Mouse (Mus musculus): Measurements from ENCODE around the gene Stat2.

The Stat2 gene

DNA sequence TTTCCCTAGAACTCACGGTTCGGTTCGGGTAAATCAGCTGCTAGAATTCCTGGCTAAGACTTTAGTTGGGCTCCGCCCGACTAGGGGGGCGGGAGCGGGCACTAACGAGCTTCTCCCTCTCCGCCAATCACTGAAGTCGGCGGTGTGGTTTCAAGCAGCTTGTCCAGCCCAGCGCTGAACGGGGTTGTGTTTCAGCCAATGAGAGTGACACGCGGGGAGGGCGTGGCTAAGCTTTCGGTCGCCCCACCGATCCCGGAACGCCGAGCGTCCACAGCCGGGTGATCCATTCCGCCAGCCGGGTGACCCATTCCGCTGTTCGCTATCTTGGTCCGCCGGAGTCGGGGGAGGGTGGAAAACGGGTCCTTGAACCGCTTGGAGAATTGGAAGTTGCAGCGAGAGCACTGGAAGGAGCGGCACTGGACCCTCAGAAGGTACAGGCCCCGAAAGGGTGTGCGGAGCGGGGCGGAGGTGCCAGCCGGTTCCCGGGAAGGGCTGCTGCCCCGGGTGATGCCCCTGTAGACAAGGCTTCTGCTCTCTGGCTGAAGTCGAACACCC lies at the start of gene Stat2:
Stat2 (plus strand) TSS at position 273 of the 555 bp plus-strand sequence.
- DNase-seq (ENCODE audit: low spot score) = peak; percentile 93

DNA sequence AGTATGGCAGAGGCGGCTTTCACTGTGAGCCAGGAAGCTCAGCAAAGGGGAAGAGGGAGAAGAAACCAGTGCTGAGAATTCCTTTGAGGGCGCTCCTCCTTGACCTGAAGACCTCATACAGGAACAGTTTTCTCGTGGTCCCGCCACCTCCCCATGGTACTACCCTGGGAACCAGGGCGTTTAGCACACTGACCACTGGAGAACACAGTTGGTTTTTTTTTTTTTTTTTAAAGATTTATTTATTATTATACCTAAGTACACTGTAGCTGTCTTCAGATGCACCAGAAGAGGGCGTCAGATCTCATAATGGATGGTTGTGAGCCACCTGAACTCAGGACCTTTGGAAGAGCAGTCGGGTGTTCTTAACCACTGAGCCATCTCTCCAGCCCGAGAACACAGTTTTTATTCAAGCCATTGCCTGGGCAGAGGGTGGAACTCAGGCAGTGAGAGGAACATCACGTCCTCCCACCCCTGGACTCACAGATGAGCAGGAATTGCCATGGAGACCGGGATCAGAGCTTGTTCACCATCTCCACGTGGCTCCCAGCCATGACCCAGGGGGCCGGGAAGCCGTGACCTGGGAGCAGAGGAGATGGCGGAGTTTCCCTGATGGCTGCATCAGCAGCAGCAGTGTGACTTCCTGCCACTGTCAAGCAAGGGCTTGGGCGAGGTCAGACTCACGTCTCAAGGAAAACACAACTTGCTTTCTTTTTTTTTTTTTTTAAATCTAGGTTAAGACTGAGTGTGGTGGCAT lies 48.6 kb upstream of the Stat2 start:
- DNase-seq (ENCODE audit: low spot score) = no peak

DNA sequence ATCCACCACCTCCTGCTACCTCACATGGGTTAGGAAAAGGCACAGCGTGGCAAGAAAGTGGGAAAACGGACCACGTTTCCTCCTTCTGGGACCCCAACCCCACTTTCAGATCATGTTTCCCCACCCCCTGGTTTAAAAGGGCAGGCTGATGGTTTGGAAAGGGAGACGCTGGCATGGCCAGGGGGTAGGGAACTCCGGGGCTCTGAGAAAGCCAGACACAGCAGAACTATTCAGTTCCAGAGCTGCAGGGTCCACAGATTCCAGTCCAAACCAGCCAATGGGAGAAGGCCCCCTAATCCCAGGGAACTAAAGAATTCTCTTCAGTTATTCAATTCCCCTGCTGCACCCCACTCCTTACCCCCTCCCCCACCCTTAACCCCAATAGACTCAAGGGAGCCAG lies 45.3 kb upstream of the Stat2 start:
- DNase-seq (ENCODE audit: low spot score) = no peak

DNA sequence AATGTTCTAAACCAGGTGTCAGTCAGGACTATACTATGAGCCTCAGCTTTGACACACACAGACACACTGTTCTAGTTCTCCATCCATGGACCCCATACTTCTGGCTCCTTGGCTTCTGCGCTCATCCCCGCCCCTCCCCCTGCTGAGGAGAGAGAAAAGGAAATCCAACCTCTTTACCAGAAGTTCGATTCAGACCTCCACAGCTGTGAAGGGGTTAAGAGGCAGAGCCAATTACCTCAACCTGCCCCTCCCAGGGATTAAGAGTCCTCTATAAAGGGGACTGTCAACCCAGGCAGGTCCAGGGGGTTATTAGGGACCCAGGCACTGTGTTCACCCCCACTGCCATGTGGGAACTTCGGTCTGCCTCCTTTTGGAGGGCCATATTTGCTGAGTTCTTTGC lies 44.8 kb upstream of the Stat2 start, which contains the start of gene Mip:
Mip (plus strand) TSS at position 301 of the 400 bp plus-strand sequence.
- no peak for DNase-seq (ENCODE audit: low spot score)

DNA sequence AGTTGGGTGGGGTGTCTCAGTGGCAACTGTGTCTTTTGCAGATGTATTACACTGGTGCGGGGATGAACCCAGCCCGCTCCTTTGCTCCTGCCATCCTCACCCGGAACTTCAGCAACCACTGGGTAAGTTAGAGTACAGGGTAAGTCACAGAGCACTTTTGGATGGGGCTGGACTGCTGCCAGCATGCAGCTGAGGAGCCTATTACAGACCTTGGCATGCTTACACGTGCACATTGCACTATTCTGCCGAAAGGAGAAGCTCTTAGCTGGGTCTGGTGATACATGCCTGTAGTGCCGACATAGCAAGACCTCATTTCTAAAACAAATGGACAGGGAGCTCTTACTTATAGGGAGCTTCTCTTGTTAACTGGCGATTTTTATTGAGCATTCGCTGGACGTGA lies 42.8 kb upstream of the Stat2 start:
- no peak for DNase-seq (ENCODE audit: low spot score)

DNA sequence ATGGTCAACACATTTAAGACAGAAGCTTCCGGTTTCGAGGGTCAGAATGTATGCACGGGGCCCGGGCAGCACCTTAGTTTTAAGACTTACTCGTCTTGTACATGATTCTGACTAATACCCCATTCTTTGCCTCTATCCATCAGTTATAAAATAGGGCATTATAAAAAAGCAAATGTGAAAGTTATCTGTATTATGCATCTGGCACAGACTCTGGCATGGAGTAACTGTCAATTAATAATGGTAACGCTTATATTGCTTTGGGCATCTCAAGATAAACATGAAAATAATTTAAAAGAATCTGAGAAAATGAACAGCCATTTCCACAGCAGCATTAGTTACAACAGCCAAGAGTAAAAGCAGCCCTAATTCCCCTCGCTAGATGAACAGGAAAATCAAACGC lies 42.4 kb upstream of the Stat2 start:
- DNase-seq (ENCODE audit: low spot score) = no peak

DNA sequence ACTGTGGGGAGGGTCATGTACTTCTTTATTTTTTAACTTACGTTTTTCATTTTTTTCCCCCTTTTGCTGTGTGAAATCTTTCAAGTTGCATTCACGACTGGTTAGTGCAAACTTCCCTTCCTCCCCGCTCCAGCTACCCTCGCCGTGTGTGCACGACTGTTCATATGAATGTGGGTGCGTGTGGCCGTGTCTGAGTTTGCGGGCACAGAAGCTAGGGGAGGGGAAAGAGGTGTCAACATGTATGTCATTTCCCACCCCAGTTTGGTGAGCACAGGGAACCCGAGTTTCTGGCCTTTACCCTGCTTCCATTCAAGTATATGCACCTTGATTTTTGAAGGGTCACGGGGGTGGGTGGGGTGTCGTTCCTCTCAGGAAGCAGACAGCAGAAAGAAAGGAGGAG lies 39.8 kb upstream of the Stat2 start:
- DNase-seq (ENCODE audit: low spot score) = no peak

DNA sequence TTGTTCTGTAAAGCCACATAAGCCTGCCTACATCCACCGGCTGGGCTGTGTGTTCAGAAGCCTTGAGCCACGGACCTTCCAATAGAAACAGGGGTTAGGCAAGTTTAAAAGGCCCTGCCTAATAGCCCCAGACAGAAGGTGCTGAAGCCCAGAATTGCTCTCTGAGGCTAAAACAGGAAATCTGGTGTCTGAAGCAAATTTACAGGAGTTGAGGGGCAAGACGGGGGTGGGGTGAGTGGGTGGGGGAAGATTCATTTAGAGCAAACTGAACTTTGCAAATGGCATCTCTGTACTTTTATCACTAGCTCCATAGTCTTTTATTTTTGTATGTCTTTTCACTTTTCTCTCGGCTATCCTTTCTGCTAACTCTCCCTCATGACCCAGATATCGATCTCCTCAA lies 39.2 kb upstream of the Stat2 start:
- no peak for DNase-seq (ENCODE audit: low spot score)

DNA sequence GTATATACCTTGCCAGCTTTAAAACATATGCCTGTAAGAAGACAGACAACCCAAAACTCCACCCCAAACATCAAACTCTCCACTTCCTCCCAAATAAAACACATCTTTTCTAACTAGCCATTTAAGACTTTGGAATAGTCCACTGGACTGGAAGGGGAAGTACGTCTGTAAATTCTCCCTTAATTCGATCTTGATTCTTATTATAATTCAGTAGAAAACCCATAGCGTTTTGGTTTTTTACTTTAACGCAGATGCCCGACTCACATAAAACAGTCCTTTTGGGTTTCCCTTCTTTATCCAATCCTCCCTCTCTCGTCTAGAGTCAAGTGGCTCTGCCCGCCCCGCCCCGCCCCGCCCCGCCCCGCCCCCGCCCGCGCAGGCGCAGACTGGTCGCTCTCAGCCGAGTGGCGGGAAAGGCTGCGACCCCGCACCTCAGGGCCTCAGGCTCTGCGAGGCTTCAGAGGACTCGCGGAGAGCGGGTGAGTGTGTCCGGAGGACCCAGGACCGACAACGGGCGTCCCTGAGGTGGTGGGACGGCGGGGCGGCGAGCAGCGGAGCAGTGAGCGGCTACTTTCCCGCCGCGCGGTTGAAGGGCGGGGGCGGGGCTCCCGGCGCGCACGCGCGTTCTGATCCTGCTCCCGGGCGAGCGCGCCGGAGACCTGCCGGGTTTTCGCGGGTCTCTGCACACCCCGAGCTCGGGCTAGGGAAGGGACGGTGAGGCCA lies 38.5 kb upstream of the Stat2 start, which contains the start of gene Timeless:
Timeless (plus strand) TSS at position 369 of the 723 bp plus-strand sequence.
- peak; percentile 89 for DNase-seq (ENCODE audit: low spot score)

DNA sequence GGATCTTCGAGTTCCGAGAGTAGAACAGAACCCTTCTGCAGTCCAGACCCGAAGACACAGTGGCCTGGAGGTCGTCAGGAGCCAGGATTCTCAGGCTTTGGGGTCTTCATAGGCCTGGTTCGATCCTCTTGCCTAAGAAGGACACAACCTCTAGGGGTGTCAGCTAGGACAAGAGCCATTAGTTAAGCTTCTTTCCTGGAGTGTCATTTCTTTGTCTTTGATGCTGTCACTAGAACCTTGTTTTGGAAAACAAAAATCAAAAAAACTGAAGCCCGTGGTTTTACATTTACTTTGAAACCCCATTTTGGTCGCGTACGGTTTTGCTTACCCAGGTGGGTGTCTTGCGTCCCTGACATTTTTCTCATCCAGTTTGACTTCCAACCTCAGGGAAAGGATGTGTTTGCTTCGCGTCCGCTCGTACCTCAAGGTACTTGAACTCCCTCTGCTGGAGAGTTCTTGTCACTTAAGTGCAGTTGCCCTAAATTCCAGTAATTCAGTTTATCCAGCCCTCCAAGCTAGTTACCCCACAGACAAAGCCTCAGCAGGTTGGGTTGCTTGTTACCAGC lies 37.9 kb upstream of the Stat2 start:
- DNase-seq (ENCODE audit: low spot score) = peak; percentile 37

DNA sequence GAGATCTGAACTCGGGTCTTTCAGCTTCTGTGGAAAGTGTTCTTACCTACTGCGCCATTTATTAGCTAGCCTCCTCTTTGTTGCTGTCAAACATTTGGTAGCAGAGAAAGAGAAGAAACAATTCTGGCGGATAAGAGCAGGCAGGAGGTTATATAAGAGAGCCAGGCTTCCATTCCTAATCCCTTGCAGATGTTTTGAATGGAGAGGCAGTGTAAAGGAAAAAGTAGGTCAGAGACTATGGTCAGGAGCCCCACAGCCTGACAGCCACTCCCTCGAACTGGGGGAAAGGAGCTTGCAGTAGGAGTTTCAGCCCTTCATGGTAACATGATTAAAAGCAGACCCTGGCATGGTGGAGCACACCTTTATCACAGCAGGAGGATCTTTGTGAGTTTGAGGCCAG lies 34.0 kb upstream of the Stat2 start:
- no peak for DNase-seq (ENCODE audit: low spot score)

DNA sequence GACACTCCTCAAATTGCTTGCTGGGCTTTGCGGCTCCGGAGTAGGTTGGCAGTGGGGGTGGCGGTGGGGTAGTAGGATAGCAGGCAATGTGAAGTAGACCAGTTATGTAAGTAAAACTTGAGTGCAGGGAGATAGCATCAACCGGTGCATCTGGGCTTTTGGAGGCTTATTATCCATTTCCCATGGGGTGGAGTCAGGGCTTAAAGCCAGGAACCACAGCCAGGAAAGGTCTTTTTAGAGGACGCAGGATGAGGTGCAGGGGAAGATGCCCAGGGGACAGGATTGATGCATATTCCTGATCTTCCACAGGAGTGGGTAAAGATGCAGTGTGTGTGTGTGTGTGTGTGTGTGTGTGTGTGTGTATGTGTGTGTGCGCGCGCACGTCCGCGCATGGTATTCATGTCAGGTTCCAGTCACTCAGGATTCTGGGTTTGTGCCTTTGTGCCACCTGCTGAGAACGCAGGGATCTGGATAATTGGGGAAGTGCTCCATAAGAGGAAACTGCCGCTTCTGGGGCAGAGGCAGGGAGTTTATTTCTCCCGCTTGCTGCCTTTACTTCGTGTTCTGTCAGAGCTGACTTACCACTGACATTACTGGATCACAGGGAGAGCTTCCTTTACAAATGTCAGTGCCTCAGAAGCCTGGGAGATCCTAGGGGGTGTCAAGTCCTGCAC lies 32.4 kb upstream of the Stat2 start:
- DNase-seq (ENCODE audit: low spot score) = no peak

DNA sequence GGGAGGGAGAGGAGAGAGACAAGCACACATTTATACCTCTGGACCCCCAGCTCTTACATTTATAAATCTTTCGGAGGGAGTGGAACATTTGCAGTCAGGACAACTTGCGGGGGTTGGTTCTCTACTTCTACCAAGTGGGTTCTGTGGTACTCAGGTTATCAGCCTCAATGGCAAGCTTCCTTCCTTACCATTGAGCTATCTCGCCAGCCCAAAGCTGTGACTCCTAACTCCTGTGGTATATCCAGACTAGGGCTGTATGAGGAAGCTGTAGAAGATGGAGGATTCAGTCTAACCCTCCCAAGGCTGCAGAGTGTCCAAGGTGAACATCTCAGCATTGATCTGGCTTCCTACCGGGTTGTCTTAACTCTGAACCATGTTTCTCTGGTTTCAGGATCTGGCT lies 31.2 kb upstream of the Stat2 start:
- DNase-seq (ENCODE audit: low spot score) = no peak

DNA sequence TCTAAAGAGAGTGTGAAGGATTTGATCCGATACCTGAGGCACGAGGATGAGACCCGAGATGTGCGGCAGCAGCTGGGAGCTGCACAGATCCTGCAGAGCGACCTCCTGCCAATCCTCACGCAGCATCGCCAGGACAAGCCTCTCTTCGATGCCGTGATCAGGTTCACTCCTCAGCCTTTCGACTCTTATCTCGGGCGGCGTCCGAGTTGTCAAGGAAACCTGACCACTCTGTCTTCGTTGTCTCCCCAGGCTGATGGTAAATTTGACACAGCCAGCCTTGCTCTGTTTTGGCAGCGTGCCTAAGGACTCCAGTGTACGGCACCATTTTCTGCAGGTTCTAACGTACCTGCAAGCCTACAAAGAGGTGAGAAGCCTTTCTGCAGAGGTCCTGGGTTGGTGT lies 30.2 kb upstream of the Stat2 start:
- no peak for DNase-seq (ENCODE audit: low spot score)

DNA sequence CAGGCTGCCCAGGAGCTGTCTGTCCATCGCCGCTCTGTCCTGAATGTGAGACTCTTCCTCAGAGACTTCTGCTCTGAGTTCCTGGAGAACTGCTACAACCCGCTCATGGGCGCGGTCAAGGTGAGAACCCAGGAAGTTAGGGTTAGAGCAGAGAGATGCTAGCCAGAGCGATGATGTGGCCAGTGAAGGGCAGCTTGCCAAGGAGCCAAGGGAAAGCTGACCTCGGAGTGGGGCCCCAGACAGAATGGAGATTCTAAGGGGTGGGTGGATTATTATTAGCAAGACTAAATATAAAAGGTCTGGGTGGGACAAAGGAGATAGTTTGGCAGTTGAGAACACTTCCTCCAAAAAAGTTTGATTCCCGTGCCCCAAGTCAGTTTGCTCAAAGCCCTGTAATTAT lies 27.1 kb upstream of the Stat2 start:
- no peak for DNase-seq (ENCODE audit: low spot score)

DNA sequence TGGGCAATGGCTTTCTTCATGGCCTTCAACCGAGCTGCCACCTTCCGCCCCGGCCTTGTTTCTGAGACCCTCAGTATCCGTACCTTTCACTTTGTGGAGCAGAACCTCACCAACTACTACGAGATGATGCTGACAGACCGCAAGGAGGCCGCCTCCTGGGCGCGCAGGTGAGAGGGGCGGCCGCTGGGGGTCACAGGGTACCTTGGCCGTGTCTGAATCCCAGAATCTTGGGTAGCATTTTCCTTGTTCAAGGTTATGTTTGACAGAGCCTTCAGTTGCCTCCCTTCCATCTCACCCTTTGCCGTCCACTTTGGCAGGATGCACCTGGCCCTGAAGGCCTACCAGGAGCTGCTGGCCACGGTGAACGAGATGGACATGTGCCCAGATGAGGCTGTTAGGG lies 26.2 kb upstream of the Stat2 start:
- DNase-seq (ENCODE audit: low spot score) = no peak

DNA sequence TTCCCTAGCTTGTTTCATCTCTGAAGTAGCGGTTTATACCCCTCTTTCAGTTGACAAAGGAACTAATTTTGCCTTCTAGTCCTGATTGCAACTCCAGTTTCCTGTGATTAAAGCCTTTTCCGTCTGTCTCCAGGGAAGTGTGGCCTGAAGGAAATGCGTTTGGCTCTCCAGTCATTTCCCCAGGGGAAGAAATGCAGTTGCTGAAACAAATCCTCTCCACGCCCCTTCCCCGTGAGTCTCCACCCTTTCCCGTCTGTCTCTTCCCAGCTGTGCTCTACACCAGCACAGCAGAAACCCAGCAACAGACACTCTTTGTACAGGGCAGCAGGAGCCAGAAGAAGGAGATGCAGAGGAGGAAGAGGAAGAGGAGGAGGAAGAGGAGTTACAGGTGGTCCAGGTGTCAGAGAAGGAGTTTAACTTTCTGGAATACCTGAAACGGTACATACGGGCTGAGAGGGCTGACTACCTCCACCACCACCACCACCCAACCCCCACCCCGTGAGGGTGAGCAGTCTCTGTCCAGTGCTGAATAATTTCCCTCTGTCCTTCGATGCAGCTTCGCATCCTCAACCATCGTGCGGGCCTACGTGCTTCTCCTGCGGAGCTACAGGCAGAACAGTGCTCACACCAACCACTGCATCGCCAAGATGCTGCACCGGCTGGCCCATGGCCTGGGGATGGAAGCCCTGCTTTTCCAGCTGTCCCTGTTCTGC lies 23.2 kb upstream of the Stat2 start:
- DNase-seq (ENCODE audit: low spot score) = no peak

DNA sequence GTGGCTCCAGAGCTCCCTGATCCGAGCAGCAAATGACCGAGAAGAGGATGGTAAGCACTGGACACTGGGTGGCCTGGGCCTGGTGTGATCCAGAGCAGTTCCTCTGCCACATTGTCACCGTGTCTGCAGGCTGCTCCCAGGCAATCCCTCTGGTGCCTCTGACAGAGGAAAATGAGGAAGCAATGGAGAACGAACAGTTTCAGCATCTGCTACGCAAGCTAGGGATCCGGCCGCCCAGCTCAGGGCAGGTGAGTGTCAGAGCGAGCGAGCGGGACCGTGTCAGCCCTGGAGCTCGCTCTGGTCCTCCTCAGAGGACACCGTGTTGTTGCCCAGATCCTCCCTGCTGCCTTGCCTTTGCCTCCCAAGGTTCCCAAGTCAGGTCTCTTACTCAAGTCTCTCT lies 19.8 kb upstream of the Stat2 start:
- DNase-seq (ENCODE audit: low spot score) = no peak

DNA sequence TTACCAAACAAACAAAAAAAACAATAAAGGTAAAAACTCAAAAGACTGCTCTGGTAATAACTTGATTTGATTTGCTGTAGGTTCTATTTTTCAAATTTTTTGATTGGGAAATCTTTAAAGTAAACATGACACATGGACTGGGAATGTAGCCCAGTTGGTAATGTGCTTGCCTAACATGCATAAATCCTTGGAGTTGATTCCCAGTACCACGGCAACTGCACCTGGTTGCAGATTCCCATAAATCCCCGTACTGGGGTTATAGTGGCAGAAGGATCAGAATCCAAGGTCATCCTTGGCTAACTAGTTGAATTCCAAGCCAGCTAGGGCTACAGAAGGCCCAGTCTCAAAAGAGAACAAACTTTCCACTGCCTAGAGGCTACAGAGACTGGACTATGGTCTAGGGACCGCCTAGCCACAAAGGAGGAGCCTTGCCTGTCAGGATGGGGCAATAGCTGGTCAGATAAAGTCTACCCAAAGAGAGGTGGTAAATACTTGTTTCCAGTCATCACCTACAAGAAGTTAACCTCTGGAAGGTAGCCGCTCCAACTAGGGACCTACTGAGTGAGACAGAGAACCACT lies 16.6 kb upstream of the Stat2 start, which contains the start of gene Apon:
Apon (plus strand) TSS at position 420 of the 579 bp plus-strand sequence.
- no peak for DNase-seq (ENCODE audit: low spot score)

DNA sequence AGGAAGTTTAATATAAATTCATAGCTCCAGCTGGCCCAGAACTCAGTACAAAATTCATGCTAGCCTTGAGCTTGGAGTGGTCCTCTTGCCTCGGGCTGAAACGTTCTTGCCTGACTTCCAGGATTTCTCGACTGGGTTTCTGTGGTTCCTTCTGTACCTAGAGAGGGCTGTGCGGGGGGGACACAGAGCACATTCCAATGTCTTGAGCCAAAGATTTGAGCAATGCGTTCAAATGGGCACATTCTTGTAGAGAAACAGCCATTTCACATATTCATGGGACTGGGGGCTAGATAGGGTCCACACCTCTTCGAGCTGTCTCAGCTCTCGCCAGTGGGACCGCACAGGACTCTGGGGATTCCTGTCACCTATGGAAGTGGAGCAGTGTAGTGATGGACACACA lies 14.4 kb upstream of the Stat2 start:
- no peak for DNase-seq (ENCODE audit: low spot score)

DNA sequence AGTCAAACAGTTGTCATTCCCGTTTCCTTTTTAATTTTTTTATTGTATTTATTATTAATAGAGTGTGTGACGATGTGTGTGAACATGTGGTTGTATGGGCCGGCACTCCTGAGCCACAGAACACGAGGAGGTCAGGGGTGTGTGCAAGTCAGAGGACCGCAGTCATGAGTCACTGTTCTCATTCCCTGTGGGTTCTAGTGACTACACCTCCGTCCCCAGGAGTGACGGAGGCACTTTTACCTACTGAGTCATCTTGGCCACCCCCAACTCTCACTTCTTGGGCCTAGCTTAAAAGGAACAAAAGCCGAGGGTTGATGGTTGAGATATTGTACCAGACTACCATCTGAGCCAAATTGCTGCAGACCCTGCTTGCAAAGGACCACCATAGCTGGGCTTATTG lies 14.0 kb upstream of the Stat2 start:
- no peak for DNase-seq (ENCODE audit: low spot score)

Measured in urinary bladder, postnatal 25 days (tissue).